Mouse (Mus musculus): ENCODE results near the gene Slc25a19. TPM values are rescaled to one million over a fixed set of nuclear protein-coding genes. Genes with fewer than 3 reads are reported as not detected.

Slc25a19 gene
- total and polyA plus RNA-seq, 2 experiments from 2014 or later: 34.3 to 51.7 TPM

- Histone ChIP-seq H3K27me3 (ENCODE audit: insufficient read depth, low read length) (no peaks in the 10 kb centered on the region), H3K27ac (ENCODE audit: low read depth, low read length) (peak overlapping the region; percentile 60), H3K9me3 (ENCODE audit: low read length) (no peaks in the 10 kb centered on the region), H3K4me1 (ENCODE audit: insufficient read depth) (peaks cover 14% of the 10 kb centered on the region), H3K9ac (peak overlapping the region; percentile 67), H3K36me3 (ENCODE audit: insufficient read depth) (peaks cover 20% of the 10 kb centered on the region), H3K4me2 (ENCODE audit: low read depth) (peak overlapping the region; percentile 69), H3K4me3 (ENCODE audit: low read depth, low read length) (peak overlapping the region; percentile 59)
- under 1% methylated on average over 16 of the region's 16 CpGs for WGBS
- ATAC-seq (no peak; the same call in 1 of the 2 replicates), DNase-seq (no peak)
- TF ChIP-seq CTCF (IDR thresholded peaks at IDR 0.05; ENCODE audit: low read depth): no peak
Measured at GRCm38 (mm10) chr11:115613138-115613945, 14.8 kb downstream of the Slc25a19 start.

DNA sequence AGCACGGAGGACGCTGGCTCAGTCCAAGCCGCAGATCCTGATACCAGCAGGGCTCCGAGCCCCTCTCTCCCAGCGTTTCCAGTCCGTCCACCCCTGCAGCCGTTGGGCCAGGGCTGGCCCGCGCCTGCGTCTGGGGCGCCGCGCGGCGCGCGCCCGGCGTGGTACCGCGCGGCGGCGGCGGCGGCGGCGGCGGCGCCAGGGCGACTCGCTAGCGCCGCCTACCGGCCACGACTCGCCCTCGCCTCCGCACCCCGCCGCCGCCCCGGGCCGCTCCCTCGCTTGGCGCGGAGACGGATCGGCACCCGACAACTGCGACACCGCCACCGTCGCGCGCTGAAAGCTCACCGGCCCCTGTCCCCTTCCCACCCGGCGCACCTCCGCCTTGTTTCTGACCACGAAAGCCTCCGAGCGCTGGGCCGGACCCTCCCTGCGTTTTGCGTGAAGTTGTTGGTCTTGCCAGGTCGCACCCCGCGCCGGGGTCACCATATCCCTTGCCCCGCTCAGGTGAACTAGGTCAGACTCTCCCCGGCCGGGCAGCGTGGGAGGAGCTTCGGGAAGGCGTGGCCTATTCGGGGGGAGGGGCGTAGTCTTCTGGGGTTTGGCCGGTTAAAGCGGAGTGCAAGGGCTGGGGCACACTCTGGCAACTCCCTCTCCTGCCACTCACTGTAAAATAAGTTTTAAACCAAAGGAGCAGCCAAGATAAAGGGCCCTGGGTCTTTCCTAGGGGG, 15.5 kb downstream of the Slc25a19 start, which contains the start of gene Mif4gd:
Mif4gd (minus strand) TSS at position 560 of the 728 bp plus-strand sequence.
- peaks cover 26% of the 10 kb centered on the region for H3K36me3 ChIP-seq (ENCODE audit: insufficient read depth)
- no peaks in the 10 kb centered on the region for H3K27me3 ChIP-seq (ENCODE audit: insufficient read depth, low read length)
- H3K4me3 ChIP-seq (ENCODE audit: low read depth, low read length): peak within 1 kb of the TSS; percentile 59
- TF ChIP-seq CTCF (IDR thresholded peaks at IDR 0.05; ENCODE audit: low read depth): peak; percentile 71
- peak within 1 kb of the TSS; percentile 67 for H3K9ac ChIP-seq
- peak; percentile 82 for DNase-seq
- H3K4me1 ChIP-seq (ENCODE audit: insufficient read depth): peaks cover 14% of the 10 kb centered on the region
- H3K27ac ChIP-seq (ENCODE audit: low read depth, low read length): peak within 1 kb of the TSS; percentile 60
- WGBS: under 1% methylated on average over 46 of the region's 80 CpGs
- H3K4me2 ChIP-seq (ENCODE audit: low read depth): peak within 1 kb of the TSS; percentile 69
- no peaks in the 10 kb centered on the region for H3K9me3 ChIP-seq (ENCODE audit: low read length)
- ATAC-seq: peak; percentile 91

DNA sequence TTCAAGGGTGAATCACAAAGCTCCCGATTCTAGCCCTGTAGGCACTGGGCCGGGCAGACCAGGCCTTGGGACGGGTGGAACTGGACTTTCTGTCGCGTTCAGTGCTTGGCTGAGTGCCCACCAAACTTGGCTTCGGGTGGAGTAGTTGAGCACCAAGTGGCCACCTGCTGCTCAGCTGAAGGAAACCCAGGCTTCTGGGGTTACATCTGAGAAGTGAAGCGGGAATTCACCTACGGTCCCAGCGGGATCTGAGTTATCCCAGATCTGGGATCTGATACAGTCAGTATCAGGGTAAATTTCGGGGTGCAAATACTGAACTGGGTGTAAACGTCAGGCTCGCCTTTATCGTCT, 16.1 kb downstream of the Slc25a19 start:
- Histone ChIP-seq H3K27ac (ENCODE audit: low read depth, low read length) (peak overlapping the region; percentile 60), H3K27me3 (ENCODE audit: insufficient read depth, low read length) (no peaks in the 10 kb centered on the region), H3K9ac (peak overlapping the region; percentile 67), H3K4me2 (ENCODE audit: low read depth) (peak overlapping the region; percentile 69), H3K4me1 (ENCODE audit: insufficient read depth) (peaks cover 14% of the 10 kb centered on the region), H3K9me3 (ENCODE audit: low read length) (no peaks in the 10 kb centered on the region), H3K36me3 (ENCODE audit: insufficient read depth) (peaks cover 32% of the 10 kb centered on the region), H3K4me3 (ENCODE audit: low read depth, low read length) (peak overlapping the region; percentile 59)
- DNase-seq (no peak), ATAC-seq (peak; percentile 2)
- 1% methylated on average over 13 of the region's 13 CpGs for WGBS
- TF ChIP-seq CTCF (IDR thresholded peaks at IDR 0.05; ENCODE audit: low read depth): no peak; the same call in 1 of the 2 replicates

DNA sequence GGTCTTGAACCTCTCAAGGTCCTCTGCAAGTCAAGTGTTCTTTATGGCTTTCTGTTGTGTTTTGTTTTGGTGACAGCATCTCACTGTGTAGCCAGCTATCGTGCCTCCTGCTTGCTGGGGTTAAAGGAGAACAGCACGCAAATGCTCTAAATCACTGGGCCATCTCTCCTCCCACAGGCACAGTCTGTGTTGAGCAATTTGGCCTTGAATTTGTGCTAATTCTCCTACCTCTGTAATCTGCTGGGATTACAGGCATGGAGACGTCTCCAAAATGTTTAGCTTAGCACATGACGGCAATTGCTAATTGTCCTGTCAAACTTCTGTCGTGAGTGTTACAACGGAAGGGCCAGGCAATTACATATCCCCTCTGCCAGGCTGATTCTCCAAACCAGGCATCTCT, 16.9 kb downstream of the Slc25a19 start:
- H3K4me3 ChIP-seq (ENCODE audit: low read depth, low read length): no peak overlapping the region
- 61% methylated on average over 6 of the region's 6 CpGs for WGBS
- H3K4me2 ChIP-seq (ENCODE audit: low read depth): no peak overlapping the region
- no peak overlapping the region for H3K27ac ChIP-seq (ENCODE audit: low read depth, low read length)
- peaks cover 39% of the 10 kb centered on the region for H3K36me3 ChIP-seq (ENCODE audit: insufficient read depth)
- H3K9ac ChIP-seq: no peak overlapping the region
- no peaks in the 10 kb centered on the region for H3K27me3 ChIP-seq (ENCODE audit: insufficient read depth, low read length)
- H3K9me3 ChIP-seq (ENCODE audit: low read length): no peaks in the 10 kb centered on the region
- peaks cover 14% of the 10 kb centered on the region for H3K4me1 ChIP-seq (ENCODE audit: insufficient read depth)
- DNase-seq: no peak
- ATAC-seq: no peak
- no peak for TF ChIP-seq CTCF (IDR thresholded peaks at IDR 0.05; ENCODE audit: low read depth)

DNA sequence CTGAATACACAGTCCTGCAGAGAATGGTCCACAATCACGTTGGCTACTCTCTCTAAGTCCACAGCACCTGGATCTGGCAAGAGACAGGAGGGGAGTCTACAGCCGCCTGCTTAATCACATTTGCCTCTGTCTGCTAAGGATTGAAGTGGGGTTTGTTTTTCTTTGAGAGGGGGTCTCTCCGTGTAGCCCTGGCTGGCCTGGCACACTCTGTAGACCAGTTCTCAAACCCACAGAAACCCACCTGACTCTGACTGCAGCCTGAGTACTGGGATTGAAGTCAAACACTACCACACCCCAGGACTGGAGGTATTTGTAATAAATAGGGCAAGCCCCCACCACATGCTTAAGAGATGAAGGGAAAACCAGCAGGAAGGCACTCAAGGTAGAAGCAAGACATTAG, 18.5 kb downstream of the Slc25a19 start:
- H3K4me2 ChIP-seq (ENCODE audit: low read depth): no peak overlapping the region
- H3K9ac ChIP-seq: no peak overlapping the region
- no peaks in the 10 kb centered on the region for H3K27me3 ChIP-seq (ENCODE audit: insufficient read depth, low read length)
- peaks cover 31% of the 10 kb centered on the region for H3K36me3 ChIP-seq (ENCODE audit: insufficient read depth)
- DNase-seq (no peak), ATAC-seq (no peak)
- no peak overlapping the region for H3K27ac ChIP-seq (ENCODE audit: low read depth, low read length)
- peaks cover 20% of the 10 kb centered on the region for H3K4me1 ChIP-seq (ENCODE audit: insufficient read depth)
- no peaks in the 10 kb centered on the region for H3K9me3 ChIP-seq (ENCODE audit: low read length)
- no peak for TF ChIP-seq CTCF (IDR thresholded peaks at IDR 0.05; ENCODE audit: low read depth)
- no peak overlapping the region for H3K4me3 ChIP-seq (ENCODE audit: low read depth, low read length)
- 74% methylated on average over 3 of the region's 3 CpGs for WGBS

GRCm38 (mm10) chr11:115608421-115609399, 19.4 kb downstream of the Slc25a19 start:
- no peak for DNase-seq
- no peaks in the 10 kb centered on the region for H3K27me3 ChIP-seq (ENCODE audit: insufficient read depth, low read length)
- no peaks in the 10 kb centered on the region for H3K9me3 ChIP-seq (ENCODE audit: low read length)
- peaks cover 31% of the 10 kb centered on the region for H3K36me3 ChIP-seq (ENCODE audit: insufficient read depth)
- ATAC-seq: no peak
- H3K27ac ChIP-seq (ENCODE audit: low read depth, low read length): no peak overlapping the region
- no peak overlapping the region for H3K9ac ChIP-seq
- no peak for TF ChIP-seq CTCF (IDR thresholded peaks at IDR 0.05; ENCODE audit: low read depth)
- 77% methylated on average over 23 of the region's 23 CpGs for WGBS
- H3K4me3 ChIP-seq (ENCODE audit: low read depth, low read length): no peak overlapping the region
- H3K4me1 ChIP-seq (ENCODE audit: insufficient read depth): peaks cover 20% of the 10 kb centered on the region
- no peak overlapping the region for H3K4me2 ChIP-seq (ENCODE audit: low read depth)

Data from forebrain, postnatal 0 days (tissue).